Mouse (Mus musculus): ENCODE data around the gene Rab26. TPM values are rescaled to one million over a fixed set of nuclear protein-coding genes. Genes with fewer than 3 reads are reported as not detected.

The Rab26 gene
- 0.87 and 0.92 TPM in 2 replicates for polyA plus RNA-seq (2015; fragmentation: Nextera tagmentation; extraction: Ambion mirVana)

DNA sequence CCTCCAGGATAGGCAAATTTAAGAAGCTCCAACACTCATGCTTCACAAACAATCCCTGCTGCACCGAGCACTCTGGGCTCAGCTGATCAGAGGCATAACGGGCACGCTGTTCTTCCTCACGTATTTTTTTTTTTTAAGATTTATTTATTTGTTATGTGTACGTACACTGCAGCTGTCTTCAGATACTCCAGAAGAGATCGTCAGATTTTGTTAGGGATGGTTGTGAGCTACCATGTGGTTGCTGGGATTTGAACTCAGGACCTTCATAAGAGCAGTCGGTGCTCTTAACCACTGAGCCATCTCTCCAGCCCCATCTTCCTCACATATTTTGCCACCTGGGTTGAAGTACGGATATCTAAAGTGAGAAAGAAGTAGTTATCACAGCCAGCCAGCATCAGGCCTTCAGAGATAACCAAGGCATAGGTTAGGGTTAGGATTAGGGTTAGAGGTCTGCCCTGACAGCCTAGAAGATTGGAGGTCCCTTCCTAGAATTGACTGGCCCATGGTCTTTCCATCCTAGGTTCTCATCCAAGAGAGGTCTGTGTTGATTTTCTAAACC is at the start of gene Rab26:
Gene Rab26 (minus strand): TSS at position 51 of the 559 bp plus-strand sequence.
- H3K27me3 ChIP-seq (ENCODE audit: control insufficient read depth, insufficient read depth, low read length): no peaks in the 10 kb centered on the region
- H3K9ac ChIP-seq (ENCODE audit: low read length): peak within 1 kb of the TSS; percentile 65
- no peaks in the 10 kb centered on the region for H3K9me3 ChIP-seq (replicated peaks; ENCODE audit: control insufficient read depth, low read length)
- H3K4me3 ChIP-seq (ENCODE audit: low read length): peak within 1 kb of the TSS; percentile 47
- peaks cover 19% of the 10 kb centered on the region for H3K4me1 ChIP-seq (ENCODE audit: control insufficient read depth, insufficient read depth, low read length)
- H3K4me2 ChIP-seq (ENCODE audit: low read depth, low read length): peak within 1 kb of the TSS; percentile 78
- 88% methylated on average over 8 of the region's 8 CpGs for WGBS
- no peak for ATAC-seq (replicated peaks; ENCODE audit: extremely low read depth, insufficient read depth, low FRiP score)
- H3K27ac ChIP-seq (ENCODE audit: low read length): no peak within 1 kb of the TSS
- no peaks in the 10 kb centered on the region for H3K36me3 ChIP-seq (ENCODE audit: control insufficient read depth, insufficient read depth)

DNA sequence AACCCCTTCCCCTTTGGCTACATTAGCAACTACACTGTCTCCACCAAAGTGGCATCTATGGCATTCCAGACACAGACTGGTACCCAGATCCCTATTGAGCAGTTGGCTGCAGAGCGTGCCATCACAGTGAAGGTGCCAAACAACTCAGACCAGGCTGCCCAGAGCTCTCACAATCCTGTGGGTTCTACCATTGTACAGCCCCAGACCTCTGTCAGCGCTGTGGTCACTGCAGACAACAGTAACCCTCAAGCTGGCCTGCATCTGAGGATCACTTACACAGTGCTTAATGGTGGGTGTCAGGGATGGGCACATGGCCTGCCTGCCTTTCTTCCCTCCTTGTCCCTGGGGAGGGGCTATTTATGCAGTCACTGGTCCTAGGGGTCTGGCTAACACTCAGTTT is 46.3 kb upstream of the Rab26 start:
- H3K4me1 ChIP-seq (ENCODE audit: control insufficient read depth, insufficient read depth, low read length): no peaks in the 10 kb centered on the region
- H3K36me3 ChIP-seq (ENCODE audit: control insufficient read depth, insufficient read depth): peaks cover 41% of the 10 kb centered on the region
- WGBS: 95% methylated on average over 2 of the region's 2 CpGs
- H3K9ac ChIP-seq (ENCODE audit: low read length): no peak overlapping the region
- no peak for ATAC-seq (replicated peaks; ENCODE audit: extremely low read depth, insufficient read depth, low FRiP score)
- no peak overlapping the region for H3K27ac ChIP-seq (ENCODE audit: low read length)
- H3K4me2 ChIP-seq (ENCODE audit: low read depth, low read length): no peak overlapping the region
- no peak overlapping the region for H3K4me3 ChIP-seq (ENCODE audit: low read length)
- no peaks in the 10 kb centered on the region for H3K9me3 ChIP-seq (replicated peaks; ENCODE audit: control insufficient read depth, low read length)
- H3K27me3 ChIP-seq (ENCODE audit: control insufficient read depth, insufficient read depth, low read length): no peaks in the 10 kb centered on the region

DNA sequence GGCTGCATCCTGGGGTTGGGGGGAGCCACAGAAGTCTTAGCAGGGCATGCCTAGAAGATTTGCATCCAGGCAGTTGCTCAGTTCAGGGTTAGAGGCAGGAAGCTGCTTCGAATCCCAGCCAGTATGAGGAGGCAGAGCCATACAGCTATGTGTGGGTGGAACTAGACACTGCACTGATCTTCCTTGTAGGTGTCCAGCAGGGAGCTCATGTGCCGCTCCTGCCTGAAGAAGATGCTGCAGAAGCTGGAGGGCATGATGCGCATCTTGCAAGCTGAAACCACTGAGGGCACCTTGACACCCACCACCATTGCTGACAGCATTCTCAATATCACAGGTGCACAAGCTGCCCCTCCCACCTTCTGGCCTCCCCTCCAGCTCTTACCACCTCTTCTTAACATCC is 45.5 kb upstream of the Rab26 start:
- Histone ChIP-seq H3K27me3 (ENCODE audit: control insufficient read depth, insufficient read depth, low read length) (no peaks in the 10 kb centered on the region), H3K9me3 (replicated peaks; ENCODE audit: control insufficient read depth, low read length) (no peaks in the 10 kb centered on the region), H3K4me1 (ENCODE audit: control insufficient read depth, insufficient read depth, low read length) (no peaks in the 10 kb centered on the region), H3K4me2 (ENCODE audit: low read depth, low read length) (no peak overlapping the region), H3K36me3 (ENCODE audit: control insufficient read depth, insufficient read depth) (peaks cover 42% of the 10 kb centered on the region), H3K4me3 (ENCODE audit: low read length) (no peak overlapping the region), H3K9ac (ENCODE audit: low read length) (no peak overlapping the region), H3K27ac (ENCODE audit: low read length) (no peak overlapping the region)
- ATAC-seq (replicated peaks; ENCODE audit: extremely low read depth, insufficient read depth, low FRiP score): no peak
- WGBS: 87% methylated on average over 3 of the region's 3 CpGs

DNA sequence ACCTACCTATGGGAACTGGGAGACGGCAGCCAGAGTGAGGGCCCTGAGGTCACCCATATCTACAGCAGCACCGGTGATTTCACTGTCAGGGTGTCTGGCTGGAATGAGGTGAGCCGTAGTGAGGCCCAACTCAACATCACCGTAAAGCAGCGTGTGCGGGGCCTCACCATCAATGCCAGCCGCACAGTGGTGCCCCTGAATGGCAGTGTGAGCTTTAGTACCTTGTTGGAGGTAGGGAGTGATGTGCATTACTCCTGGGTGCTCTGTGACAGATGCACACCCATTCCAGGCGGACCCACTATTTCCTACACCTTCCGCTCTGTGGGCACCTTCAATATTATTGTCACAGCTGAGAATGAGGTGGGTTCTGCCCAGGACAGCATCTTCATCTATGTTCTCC is 39.8 kb upstream of the Rab26 start:
- Histone ChIP-seq H3K9me3 (replicated peaks; ENCODE audit: control insufficient read depth, low read length) (no peaks in the 10 kb centered on the region), H3K27me3 (ENCODE audit: control insufficient read depth, insufficient read depth, low read length) (no peaks in the 10 kb centered on the region), H3K4me1 (ENCODE audit: control insufficient read depth, insufficient read depth, low read length) (no peaks in the 10 kb centered on the region), H3K27ac (ENCODE audit: low read length) (no peak overlapping the region), H3K36me3 (ENCODE audit: control insufficient read depth, insufficient read depth) (peaks cover 23% of the 10 kb centered on the region), H3K9ac (ENCODE audit: low read length) (no peak overlapping the region), H3K4me2 (ENCODE audit: low read depth, low read length) (no peak overlapping the region), H3K4me3 (ENCODE audit: low read length) (no peak overlapping the region)
- no peak for ATAC-seq (replicated peaks; ENCODE audit: extremely low read depth, insufficient read depth, low FRiP score)
- WGBS: 89% methylated on average over 9 of the region's 9 CpGs

GRCm38 (mm10) chr17:24572651-24573245 is 38.7 kb upstream of the Rab26 start:
- H3K9me3 ChIP-seq (replicated peaks; ENCODE audit: control insufficient read depth, low read length): no peaks in the 10 kb centered on the region
- H3K27me3 ChIP-seq (ENCODE audit: control insufficient read depth, insufficient read depth, low read length): no peaks in the 10 kb centered on the region
- no peak overlapping the region for H3K4me2 ChIP-seq (ENCODE audit: low read depth, low read length)
- H3K36me3 ChIP-seq (ENCODE audit: control insufficient read depth, insufficient read depth): peaks cover 13% of the 10 kb centered on the region
- H3K4me1 ChIP-seq (ENCODE audit: control insufficient read depth, insufficient read depth, low read length): no peaks in the 10 kb centered on the region
- ATAC-seq (replicated peaks; ENCODE audit: extremely low read depth, insufficient read depth, low FRiP score): no peak
- no peak overlapping the region for H3K27ac ChIP-seq (ENCODE audit: low read length)
- H3K9ac ChIP-seq (ENCODE audit: low read length): no peak overlapping the region
- no peak overlapping the region for H3K4me3 ChIP-seq (ENCODE audit: low read length)
- 93% methylated on average over 12 of the region's 12 CpGs for WGBS

DNA sequence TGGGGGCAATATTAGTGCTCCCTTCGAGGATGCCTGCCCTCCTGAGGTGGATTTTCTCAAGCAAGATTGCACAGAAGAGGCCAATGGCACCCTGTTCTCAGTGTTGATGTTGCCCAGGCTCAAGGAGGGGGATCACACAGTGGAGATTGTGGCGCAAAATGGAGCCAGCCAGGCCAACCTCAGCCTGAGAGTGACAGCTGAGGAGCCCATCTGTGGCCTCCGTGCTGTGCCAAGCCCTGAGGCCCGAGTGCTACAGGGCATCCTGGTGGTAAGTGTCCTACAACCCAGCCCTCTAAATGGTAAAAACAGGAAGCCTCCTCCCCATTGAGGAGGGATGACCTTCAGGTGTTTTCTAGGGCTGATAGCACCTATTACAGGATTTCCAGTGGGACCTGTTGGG is 35.8 kb upstream of the Rab26 start:
- ATAC-seq (replicated peaks; ENCODE audit: extremely low read depth, insufficient read depth, low FRiP score): no peak
- WGBS: 86% methylated on average over 4 of the region's 4 CpGs
- Histone ChIP-seq H3K27me3 (ENCODE audit: control insufficient read depth, insufficient read depth, low read length) (no peaks in the 10 kb centered on the region), H3K4me3 (ENCODE audit: low read length) (no peak overlapping the region), H3K9me3 (replicated peaks; ENCODE audit: control insufficient read depth, low read length) (no peaks in the 10 kb centered on the region), H3K4me1 (ENCODE audit: control insufficient read depth, insufficient read depth, low read length) (peaks cover 9% of the 10 kb centered on the region), H3K9ac (ENCODE audit: low read length) (no peak overlapping the region), H3K36me3 (ENCODE audit: control insufficient read depth, insufficient read depth) (peaks cover 11% of the 10 kb centered on the region), H3K27ac (ENCODE audit: low read length) (no peak overlapping the region), H3K4me2 (ENCODE audit: low read depth, low read length) (no peak overlapping the region)

DNA sequence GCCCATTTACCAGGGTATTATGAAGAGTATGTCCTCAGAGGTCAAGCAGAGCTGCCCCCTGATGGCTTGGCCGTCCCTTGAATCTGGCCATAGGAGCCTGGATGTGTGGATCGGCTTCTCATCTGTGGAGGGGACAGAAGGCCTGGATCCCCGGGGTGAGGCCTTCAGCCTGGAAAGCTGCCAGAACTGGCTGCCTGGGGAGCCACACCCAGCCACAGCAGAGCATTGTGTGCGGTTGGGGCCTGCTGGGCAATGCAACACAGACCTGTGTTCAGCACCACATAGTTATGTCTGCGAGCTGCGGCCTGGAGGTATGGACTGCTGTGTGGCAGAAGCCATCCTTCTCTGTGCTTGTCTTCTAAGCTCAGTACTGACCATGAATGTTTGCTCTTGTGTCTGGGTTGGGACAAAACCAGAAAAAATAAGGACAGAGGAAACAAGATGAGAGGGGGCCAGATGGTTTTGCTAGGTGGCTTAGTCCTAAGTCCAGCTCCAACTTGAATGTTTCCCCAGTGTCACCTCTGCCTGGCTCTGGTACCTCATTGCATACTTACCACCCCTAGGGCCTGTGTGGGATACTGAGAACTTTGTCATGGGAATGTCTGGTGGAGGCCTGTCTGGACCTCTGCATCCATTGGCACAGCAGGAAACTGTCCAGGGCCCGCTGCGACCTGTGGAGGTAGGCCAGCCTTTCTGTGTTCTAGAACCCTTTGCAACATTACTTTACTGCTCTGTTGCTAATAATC is 33.2 kb upstream of the Rab26 start:
- ATAC-seq (replicated peaks; ENCODE audit: extremely low read depth, insufficient read depth, low FRiP score): no peak; the same call in 1 of the 2 replicates

GRCm38 (mm10) chr17:24565792-24566191 is 31.8 kb upstream of the Rab26 start:
- no peaks in the 10 kb centered on the region for H3K9me3 ChIP-seq (replicated peaks; ENCODE audit: control insufficient read depth, low read length)
- no peak overlapping the region for H3K4me3 ChIP-seq (ENCODE audit: low read length)
- ATAC-seq (replicated peaks; ENCODE audit: extremely low read depth, insufficient read depth, low FRiP score): no peak
- WGBS: 80% methylated on average over 3 of the region's 3 CpGs
- H3K4me2 ChIP-seq (ENCODE audit: low read depth, low read length): no peak overlapping the region
- H3K4me1 ChIP-seq (ENCODE audit: control insufficient read depth, insufficient read depth, low read length): peaks cover 12% of the 10 kb centered on the region
- no peaks in the 10 kb centered on the region for H3K27me3 ChIP-seq (ENCODE audit: control insufficient read depth, insufficient read depth, low read length)
- no peak overlapping the region for H3K27ac ChIP-seq (ENCODE audit: low read length)
- H3K9ac ChIP-seq (ENCODE audit: low read length): no peak overlapping the region
- H3K36me3 ChIP-seq (ENCODE audit: control insufficient read depth, insufficient read depth): peaks cover 5% of the 10 kb centered on the region; the same call in 1 of the 2 replicates

More for the DNA sequence above, 33.2 kb upstream of the Rab26 start:
- Histone ChIP-seq H3K36me3 (ENCODE audit: control insufficient read depth, insufficient read depth) (peaks cover 5% of the 10 kb centered on the region; the same call in 1 of the 2 replicates), H3K9ac (ENCODE audit: low read length) (peak overlapping the region; percentile 18; the same call in 1 of the 2 replicates), H3K4me1 (ENCODE audit: control insufficient read depth, insufficient read depth, low read length) (peaks cover 9% of the 10 kb centered on the region), H3K4me3 (ENCODE audit: low read length) (no peak overlapping the region), H3K9me3 (replicated peaks; ENCODE audit: control insufficient read depth, low read length) (no peaks in the 10 kb centered on the region), H3K4me2 (ENCODE audit: low read depth, low read length) (no peak overlapping the region), H3K27ac (ENCODE audit: low read length) (no peak overlapping the region), H3K27me3 (ENCODE audit: control insufficient read depth, insufficient read depth, low read length) (no peaks in the 10 kb centered on the region)
- WGBS: 41% methylated on average over 8 of the region's 8 CpGs

DNA sequence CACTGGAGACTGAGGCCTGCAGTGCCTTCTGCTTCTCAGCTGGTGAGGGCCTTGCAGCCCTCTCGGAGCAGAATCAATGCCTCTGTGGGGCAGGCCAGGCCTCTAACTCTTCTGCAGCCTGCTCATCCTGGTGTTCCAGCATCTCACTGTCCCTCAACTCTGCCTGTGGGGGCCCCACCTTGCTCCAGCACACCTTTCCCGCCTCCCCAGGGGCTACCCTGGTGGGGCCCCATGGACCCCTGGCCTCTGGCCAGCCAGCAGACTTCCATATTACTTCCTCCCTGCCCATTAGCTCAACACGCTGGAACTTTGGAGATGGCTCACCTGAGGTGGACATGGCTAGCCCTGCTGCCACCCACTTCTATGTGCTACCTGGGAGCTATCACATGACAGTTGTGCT is 31.1 kb upstream of the Rab26 start:
- H3K4me2 ChIP-seq (ENCODE audit: low read depth, low read length): no peak overlapping the region
- H3K4me3 ChIP-seq (ENCODE audit: low read length): no peak overlapping the region
- H3K4me1 ChIP-seq (ENCODE audit: control insufficient read depth, insufficient read depth, low read length): peaks cover 19% of the 10 kb centered on the region
- no peaks in the 10 kb centered on the region for H3K9me3 ChIP-seq (replicated peaks; ENCODE audit: control insufficient read depth, low read length)
- no peaks in the 10 kb centered on the region for H3K27me3 ChIP-seq (ENCODE audit: control insufficient read depth, insufficient read depth, low read length)
- 69% methylated on average over 3 of the region's 3 CpGs for WGBS
- no peak for ATAC-seq (replicated peaks; ENCODE audit: extremely low read depth, insufficient read depth, low FRiP score)
- H3K27ac ChIP-seq (ENCODE audit: low read length): no peak overlapping the region
- no peak overlapping the region for H3K9ac ChIP-seq (ENCODE audit: low read length)
- peaks cover 5% of the 10 kb centered on the region; the same call in 1 of the 2 replicates for H3K36me3 ChIP-seq (ENCODE audit: control insufficient read depth, insufficient read depth)
